Mouse (Mus musculus) heart, embryonic 10.5 days (tissue): ENCODE measurements around the gene Il22ra2. TPM values are rescaled to one million over a fixed set of nuclear protein-coding genes. Genes with fewer than 3 reads are reported as not detected.

Experiments used
- DNase-seq: peaks from one replicate; pipeline ENCODE4 v3.0.0-alpha.2; 2017; ENCODE audit warnings: low spot score
- H3K27ac ChIP-seq: fragments of 300-500 bp; sonication (generic); 2 replicates; pipeline ENCODE4 v1.5.1; 2016; ENCODE audit warnings: mild to moderate bottlenecking
- H3K27me3 ChIP-seq: fragments of 300-500 bp; sonication (generic); 2 replicates; pipeline ENCODE4 v1.6.1; 2016; ENCODE audit warnings: mild to moderate bottlenecking; ENCODE audit not compliant: poor library complexity, insufficient read depth, severe bottlenecking
- H3K36me3 ChIP-seq: fragments of 300-500 bp; sonication (generic); 2 replicates; pipeline ENCODE4 v1.6.1; 2016; ENCODE audit warnings: mild to moderate bottlenecking, moderate library complexity
- H3K4me1 ChIP-seq: fragments of 300-500 bp; sonication (generic); 2 replicates; pipeline ENCODE4 v1.6.1; 2016; ENCODE audit warnings: mild to moderate bottlenecking
- H3K4me3 ChIP-seq: fragments of 300-500 bp; sonication (generic); 2 replicates; pipeline ENCODE4 v1.5.1; 2016; ENCODE audit warnings: mild to moderate bottlenecking, moderate library complexity
- H3K9me3 ChIP-seq: fragments of 300-500 bp; sonication (generic); 2 replicates; pipeline ENCODE4 v1.6.1; 2016; ENCODE audit warnings: mild to moderate bottlenecking, moderate library complexity
- WGBS: fragments of 180-500 bp; shearing (Covaris S2); methylation state at CpG from one replicate; pipeline ENCODE4 v1.1.7; 2016; 5-methylcytosine and 5-hydroxymethylcytosine counted together
- polyA plus RNA-seq: library from polyadenylated mRNA; unstranded; fragments of >200 nt; fragmentation: Nextera tagmentation; extraction: Ambion mirVana; gene quantifications from 2 replicates; pipeline ENCODE4 v1.2.1, GENCODE M21; 2016

Gene Il22ra2
- not detected in 2 replicates for polyA plus RNA-seq

DNA sequence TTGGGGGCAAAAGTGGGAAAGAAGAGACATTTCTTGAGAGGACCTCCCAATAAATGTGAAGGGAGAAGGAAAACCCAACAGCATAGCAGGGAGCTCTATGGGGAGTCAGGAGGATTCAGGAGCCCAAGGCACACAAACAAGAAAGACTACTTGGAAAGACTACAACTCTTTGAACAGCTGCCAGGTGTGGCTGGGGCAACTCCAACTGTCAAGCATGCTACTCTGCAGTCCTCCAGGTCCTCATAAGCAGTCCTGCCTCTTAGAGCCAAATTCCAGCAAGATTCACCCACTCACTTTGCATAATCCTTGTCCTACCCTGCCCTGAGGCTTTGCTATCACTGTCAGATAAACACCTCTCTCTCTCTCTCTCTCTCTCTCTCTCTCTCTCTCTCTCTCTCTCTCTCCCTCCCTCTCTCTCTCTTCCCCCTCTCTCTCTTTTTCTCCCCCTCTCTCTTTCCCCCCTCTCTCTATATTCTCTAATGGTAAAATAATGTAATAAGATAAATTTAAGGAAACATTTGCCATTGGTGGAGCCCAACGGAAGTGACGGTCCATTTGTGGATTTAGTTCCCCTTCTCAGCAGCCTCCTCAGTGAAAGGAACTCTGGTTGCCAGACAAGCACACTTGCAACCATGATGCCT, at the start of gene Il22ra2:
Gene Il22ra2 (plus strand): TSS at position 591 of the 641 bp plus-strand sequence.
- H3K27ac ChIP-seq = no peak within 1 kb of the TSS
- WGBS = 93% methylated on average over 2 of the region's 2 CpGs

DNA sequence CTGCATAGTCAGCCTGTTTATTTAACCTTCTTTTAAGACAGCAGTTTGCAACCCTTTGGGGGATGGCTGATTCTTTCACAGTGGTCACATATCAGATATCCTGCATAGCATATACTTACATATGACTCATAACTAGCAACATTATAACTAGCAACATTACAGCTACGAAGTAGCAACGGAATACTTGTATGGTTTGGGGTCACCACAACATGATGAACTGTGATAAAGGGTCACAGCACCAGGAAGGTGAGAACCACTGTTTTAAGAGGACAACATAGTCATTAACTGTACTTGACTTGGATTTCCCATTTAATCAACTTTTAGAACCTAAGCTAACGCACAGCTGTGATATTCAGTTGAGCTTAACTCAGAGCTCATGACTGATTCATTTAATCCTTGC, 44.2 kb upstream of the Il22ra2 start:
- 87% methylated on average over 3 of the region's 3 CpGs for WGBS
- Histone ChIP-seq H3K27ac (no peak overlapping the region), H3K27me3 (no peaks in the 10 kb centered on the region), H3K4me3 (no peak overlapping the region), H3K4me1 (0 out of 2 replicates have a peak, but pooled peaks cover 3% of the 10 kb centered on the region), H3K9me3 (no peaks in the 10 kb centered on the region), H3K36me3 (no peaks in the 10 kb centered on the region)
- no peak for DNase-seq

More for the DNA sequence above, at the start of gene Il22ra2:
- H3K4me3 ChIP-seq = no peak within 1 kb of the TSS
- DNase-seq = no peak
- no peaks in the 10 kb centered on the region for H3K27me3 ChIP-seq
- no peaks in the 10 kb centered on the region for H3K9me3 ChIP-seq
- H3K4me1 ChIP-seq = no peaks in the 10 kb centered on the region
- no peaks in the 10 kb centered on the region for H3K36me3 ChIP-seq

DNA sequence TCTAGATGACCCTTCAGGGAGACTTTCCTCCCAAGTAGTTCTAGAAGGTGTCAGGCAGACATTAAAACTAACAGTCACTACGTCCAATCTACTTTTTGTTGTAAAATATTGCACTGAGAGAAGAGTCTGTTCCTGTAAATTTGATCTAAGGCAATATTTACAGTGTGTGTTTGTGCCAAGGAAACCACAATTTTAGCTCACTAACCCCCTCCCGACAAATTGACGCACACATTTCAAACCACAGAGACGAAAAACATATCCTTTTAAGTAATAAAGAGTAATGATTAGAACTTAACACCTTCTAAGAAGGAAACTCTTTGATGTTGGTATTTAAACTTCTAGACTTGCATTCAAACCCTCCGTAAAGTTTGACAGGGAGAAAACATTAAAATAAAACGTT, 43.8 kb upstream of the Il22ra2 start:
- 85% methylated on average over 6 of the region's 6 CpGs for WGBS
- no peaks in the 10 kb centered on the region for H3K36me3 ChIP-seq
- no peak overlapping the region for H3K4me3 ChIP-seq
- H3K9me3 ChIP-seq = no peaks in the 10 kb centered on the region
- no peaks in the 10 kb centered on the region for H3K27me3 ChIP-seq
- DNase-seq = no peak
- 0 out of 2 replicates have a peak, but pooled peaks cover 4% of the 10 kb centered on the region for H3K4me1 ChIP-seq
- no peak overlapping the region for H3K27ac ChIP-seq

DNA sequence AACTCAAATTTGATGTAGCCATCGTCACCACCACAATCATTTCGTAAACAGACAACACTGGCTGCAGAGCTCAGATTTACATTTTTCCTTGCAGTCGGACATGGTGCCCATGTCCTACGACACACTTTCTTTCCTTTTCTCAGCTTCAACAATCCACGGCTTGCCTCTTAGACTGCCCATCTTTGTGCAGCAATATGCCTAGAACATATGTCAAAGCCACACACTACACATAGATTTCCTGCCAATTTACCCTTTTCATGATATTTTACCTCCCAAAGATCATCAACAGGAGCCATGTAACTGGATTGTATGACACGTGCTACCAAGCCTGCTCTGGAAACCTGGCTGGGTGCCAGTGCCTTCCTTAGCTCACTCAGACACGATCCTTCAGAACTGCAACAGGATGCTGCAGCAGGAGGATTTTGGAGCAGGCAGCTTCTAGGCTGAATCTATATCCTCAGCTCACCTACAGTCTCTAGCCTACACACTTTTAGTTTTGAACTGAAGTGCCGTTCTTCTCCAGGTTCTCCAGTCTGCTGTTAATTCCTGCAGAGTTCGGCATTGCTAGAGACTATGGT, 43.3 kb upstream of the Il22ra2 start:
- H3K4me1 ChIP-seq = 0 out of 2 replicates have a peak, but pooled peaks cover 6% of the 10 kb centered on the region
- DNase-seq = no peak
- no peak overlapping the region for H3K27ac ChIP-seq
- no peaks in the 10 kb centered on the region for H3K36me3 ChIP-seq
- WGBS = 71% methylated on average over 9 of the region's 9 CpGs
- no peak overlapping the region for H3K4me3 ChIP-seq
- no peaks in the 10 kb centered on the region for H3K27me3 ChIP-seq
- H3K9me3 ChIP-seq = no peaks in the 10 kb centered on the region

DNA sequence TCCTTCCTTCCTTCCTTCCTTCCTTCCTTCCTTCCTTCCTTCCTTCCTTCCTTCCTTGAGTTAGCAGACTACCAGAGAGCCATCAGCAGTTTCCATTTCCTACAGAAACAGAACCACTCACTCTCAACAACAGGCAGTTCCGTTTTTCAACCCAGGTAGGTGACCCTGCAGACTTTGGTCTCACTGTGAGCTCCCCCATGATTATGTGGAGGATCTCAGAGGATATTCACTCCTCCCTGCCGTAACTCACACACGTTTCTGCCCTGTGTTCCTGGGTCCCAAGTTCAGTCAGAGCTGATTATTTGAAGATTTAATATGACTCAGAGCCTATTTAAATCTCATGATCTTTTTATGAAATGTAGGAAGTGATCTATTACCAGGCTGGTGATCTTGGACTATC, 41.1 kb upstream of the Il22ra2 start:
- H3K27me3 ChIP-seq = no peaks in the 10 kb centered on the region
- no peak overlapping the region for H3K4me3 ChIP-seq
- H3K27ac ChIP-seq = no peak overlapping the region
- H3K4me1 ChIP-seq = 0 out of 2 replicates have a peak, but pooled peaks cover 9% of the 10 kb centered on the region
- no peaks in the 10 kb centered on the region for H3K9me3 ChIP-seq
- DNase-seq = no peak
- 60% methylated on average over 3 of the region's 3 CpGs for WGBS
- no peaks in the 10 kb centered on the region for H3K36me3 ChIP-seq

DNA sequence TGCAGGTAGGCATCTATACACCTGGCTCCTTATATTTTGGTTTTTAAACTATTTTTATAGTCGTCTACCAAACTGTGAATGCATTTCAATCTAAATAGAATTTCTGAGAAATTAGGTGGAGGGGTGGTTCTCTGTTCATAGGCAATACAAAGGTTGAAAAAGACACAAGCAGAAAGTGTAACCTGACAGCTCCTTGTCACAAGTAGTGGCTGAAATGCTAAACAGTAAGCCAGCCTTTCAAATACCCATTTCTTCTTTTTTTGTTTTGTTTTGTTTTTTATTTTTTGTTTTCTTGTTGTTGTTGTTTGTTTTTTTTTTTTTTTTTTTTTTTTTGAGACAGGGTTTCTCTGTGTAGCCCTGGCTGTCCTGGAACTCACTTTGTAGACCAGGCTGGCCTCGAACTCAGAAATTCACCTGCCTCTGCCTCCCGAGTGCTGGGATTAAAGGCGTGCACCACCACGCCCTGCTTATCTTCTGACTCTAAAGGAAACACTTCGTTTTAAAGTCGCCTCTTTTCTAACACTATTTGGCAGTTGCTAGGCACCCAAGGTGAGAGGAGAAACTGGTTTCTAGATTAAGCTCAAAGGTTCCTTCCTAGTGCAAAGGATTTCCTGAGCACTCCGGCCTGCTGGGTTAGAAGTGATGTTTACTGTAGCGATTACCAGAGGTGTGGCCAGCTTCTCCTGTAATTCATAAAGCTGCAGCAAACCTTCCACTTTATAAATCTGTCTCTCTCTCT, 39.8 kb upstream of the Il22ra2 start:
- no peak overlapping the region for H3K4me3 ChIP-seq
- no peaks in the 10 kb centered on the region for H3K27me3 ChIP-seq
- H3K9me3 ChIP-seq = no peaks in the 10 kb centered on the region
- 0 out of 2 replicates have a peak, but pooled peaks cover 9% of the 10 kb centered on the region for H3K4me1 ChIP-seq
- H3K27ac ChIP-seq = no peak overlapping the region
- 55% methylated on average over 9 of the region's 9 CpGs for WGBS
- H3K36me3 ChIP-seq = no peaks in the 10 kb centered on the region
- DNase-seq = no peak

DNA sequence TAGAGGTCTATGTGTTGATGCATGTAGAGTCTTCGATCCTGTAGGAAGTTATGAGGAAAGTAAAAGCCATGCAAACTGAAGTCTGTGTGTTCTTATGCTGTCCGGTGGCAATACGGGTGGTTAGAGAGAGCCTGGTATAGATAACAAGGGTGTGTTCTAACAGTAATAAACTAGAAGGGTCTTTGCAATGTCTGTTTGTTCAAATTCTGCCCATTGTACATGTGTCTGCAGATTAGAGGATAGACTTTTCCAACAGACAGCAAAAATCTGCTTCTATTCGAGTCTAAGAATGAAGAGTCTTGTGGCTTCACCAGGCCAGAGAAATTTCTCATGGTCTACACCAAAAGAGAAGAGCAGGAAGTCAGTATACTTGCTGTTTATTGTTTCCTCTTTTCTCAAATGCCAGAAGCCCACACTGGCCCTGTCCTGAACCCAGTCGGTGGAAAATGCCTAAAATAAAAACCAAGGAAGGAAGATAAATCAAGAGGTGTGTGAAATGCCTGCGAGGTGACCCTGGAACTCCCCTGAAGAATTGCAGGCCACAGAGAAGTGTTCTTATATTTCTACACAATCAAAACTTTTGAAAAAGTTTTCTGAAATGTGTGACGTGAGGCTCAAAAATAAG, 38.9 kb upstream of the Il22ra2 start:
- no peaks in the 10 kb centered on the region for H3K36me3 ChIP-seq
- H3K27me3 ChIP-seq = no peaks in the 10 kb centered on the region
- 0 out of 2 replicates have a peak, but pooled peaks cover 9% of the 10 kb centered on the region for H3K4me1 ChIP-seq
- no peaks in the 10 kb centered on the region for H3K9me3 ChIP-seq
- WGBS = 65% methylated on average over 7 of the region's 7 CpGs
- no peak overlapping the region for H3K4me3 ChIP-seq
- DNase-seq = no peak
- H3K27ac ChIP-seq = no peak overlapping the region

DNA sequence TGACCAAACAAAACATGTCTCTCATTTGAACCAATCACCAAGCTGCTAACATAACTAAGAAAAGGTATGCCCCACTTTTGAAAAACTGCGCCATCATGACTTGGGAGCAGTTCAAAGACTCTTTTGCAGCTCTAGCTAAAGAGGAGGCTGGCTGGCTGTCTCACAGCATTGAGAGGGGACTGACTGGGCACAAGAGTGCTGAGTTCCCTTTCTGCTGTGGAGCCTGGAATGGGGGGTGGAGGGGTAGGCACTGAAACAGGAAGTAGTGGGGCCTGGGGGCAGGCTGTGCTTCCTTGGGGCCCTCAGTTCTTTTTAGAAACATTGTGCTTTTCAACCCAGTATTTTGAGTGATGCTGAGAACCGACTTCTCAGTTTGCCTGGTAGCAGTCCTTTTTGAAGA, 37.7 kb upstream of the Il22ra2 start:
- H3K27me3 ChIP-seq = no peaks in the 10 kb centered on the region
- no peak overlapping the region for H3K27ac ChIP-seq
- 79% methylated on average over 2 of the region's 2 CpGs for WGBS
- no peak overlapping the region for H3K4me3 ChIP-seq
- 0 out of 2 replicates have a peak, but pooled peaks cover 5% of the 10 kb centered on the region for H3K4me1 ChIP-seq
- H3K9me3 ChIP-seq = no peaks in the 10 kb centered on the region
- no peaks in the 10 kb centered on the region for H3K36me3 ChIP-seq
- DNase-seq = no peak

DNA sequence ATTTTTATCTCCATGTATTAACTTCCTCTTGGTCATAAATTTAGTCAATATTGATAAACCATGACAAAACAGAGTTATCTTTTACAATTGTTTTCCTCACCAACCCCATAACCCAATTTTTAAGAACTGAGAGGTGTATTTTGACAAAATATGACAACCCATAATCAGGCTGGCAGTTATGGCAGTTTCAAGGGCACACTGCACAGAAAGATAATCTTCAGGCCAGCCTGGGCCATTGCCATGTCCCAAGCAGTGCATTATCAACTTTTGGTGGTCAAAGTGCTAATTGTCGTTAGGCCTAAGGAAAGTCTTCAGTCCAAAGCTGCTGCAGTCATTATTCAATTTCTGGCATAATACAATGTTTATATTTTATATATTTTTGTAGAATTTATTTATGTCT, 37.0 kb upstream of the Il22ra2 start:
- H3K27me3 ChIP-seq = no peaks in the 10 kb centered on the region
- no peaks in the 10 kb centered on the region for H3K9me3 ChIP-seq
- H3K4me1 ChIP-seq = peaks cover 9% of the 10 kb centered on the region; the same call in 1 of the 2 replicates
- no peak overlapping the region for H3K27ac ChIP-seq
- no peak overlapping the region for H3K4me3 ChIP-seq
- 82% methylated on average over 1 of the region's 1 CpGs for WGBS
- no peak for DNase-seq
- no peaks in the 10 kb centered on the region for H3K36me3 ChIP-seq

DNA sequence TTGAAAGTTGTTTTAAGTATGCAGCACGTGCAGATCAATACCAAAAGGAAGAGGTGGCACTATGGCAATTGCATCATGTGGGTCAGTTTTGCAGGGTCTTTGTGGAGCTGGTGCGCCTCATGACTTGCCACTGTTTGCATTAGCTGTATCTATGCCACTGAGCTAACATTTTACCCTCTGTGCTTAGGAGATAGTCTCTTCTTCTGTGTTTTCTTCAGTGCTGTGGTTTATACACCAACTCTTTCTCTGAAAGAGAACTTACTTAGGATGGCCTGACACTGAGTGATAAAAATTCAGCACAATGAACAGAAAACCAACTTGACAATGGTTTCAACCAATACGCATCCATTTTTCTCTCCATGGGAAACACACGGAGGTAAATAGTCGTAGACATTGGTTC, 35.9 kb upstream of the Il22ra2 start:
- Histone ChIP-seq H3K36me3 (no peaks in the 10 kb centered on the region), H3K4me1 (peaks cover 9% of the 10 kb centered on the region; the same call in 1 of the 2 replicates), H3K27me3 (no peaks in the 10 kb centered on the region), H3K9me3 (no peaks in the 10 kb centered on the region), H3K4me3 (no peak overlapping the region), H3K27ac (no peak overlapping the region)
- DNase-seq = no peak
- WGBS = 90% methylated on average over 5 of the region's 5 CpGs

DNA sequence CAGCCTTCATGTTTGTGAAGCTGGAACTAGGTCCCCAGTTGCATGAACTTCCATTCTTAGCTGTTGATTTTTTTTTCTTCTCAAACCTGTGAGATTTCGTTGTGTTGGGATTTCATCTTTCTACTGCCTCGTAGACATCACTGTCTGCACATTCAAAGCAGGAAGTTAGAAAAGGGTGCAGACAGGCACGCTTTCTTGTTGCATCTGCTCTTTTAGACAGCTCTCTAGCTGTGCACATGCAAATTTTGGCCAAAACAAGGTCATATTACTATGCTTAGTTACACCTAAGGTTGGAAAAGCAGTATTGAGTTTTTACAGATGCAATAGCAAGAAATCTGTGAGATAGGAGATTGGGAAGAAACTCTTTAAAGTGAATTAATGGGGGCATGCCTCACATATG, 34.5 kb upstream of the Il22ra2 start:
- H3K27ac ChIP-seq = no peak overlapping the region
- no peaks in the 10 kb centered on the region for H3K9me3 ChIP-seq
- peaks cover 12% of the 10 kb centered on the region; the same call in 1 of the 2 replicates for H3K4me1 ChIP-seq
- H3K4me3 ChIP-seq = no peak overlapping the region
- DNase-seq = no peak
- WGBS = 75% methylated on average over 3 of the region's 3 CpGs
- no peaks in the 10 kb centered on the region for H3K27me3 ChIP-seq
- H3K36me3 ChIP-seq = no peaks in the 10 kb centered on the region

DNA sequence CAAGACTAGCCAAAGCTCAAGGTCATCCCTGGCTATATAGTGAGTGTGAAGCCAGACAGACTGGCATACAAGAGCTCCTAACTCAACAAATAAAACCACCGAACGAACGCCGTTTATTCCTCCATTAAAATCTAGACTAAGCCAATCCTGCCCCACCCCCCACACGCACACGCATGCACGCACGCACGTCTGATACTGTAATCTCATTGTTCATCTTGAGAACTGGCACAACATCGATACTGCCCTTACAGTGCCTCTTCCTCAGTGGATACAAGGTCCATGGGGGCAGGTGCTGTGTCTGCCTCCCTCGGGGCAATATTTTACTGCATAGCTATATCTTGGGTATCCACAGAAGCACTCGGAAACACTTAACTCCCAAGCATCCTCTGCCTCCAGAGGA, 32.2 kb upstream of the Il22ra2 start:
- H3K36me3 ChIP-seq = no peaks in the 10 kb centered on the region
- H3K9me3 ChIP-seq = no peaks in the 10 kb centered on the region
- H3K27me3 ChIP-seq = no peaks in the 10 kb centered on the region
- H3K27ac ChIP-seq = no peak overlapping the region
- no peak overlapping the region for H3K4me3 ChIP-seq
- WGBS = 86% methylated on average over 12 of the region's 12 CpGs
- no peak for DNase-seq
- H3K4me1 ChIP-seq = peaks cover 22% of the 10 kb centered on the region

DNA sequence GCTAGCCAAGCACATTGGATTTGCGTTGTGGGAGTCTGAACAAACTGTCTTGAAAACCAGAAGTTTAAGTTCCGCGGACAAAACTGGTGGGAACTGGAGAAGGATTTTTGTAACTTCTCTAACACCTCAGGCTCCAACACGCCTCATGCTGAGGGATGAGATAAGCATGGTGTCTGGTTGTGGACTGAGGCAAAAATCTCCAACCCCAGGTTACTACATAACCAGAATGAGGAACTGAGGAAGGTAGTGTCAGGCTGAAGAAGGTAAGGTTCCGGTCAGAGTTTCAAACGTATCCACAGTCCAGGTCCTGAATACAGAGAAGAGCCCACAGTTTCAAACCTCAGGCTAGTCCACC, 30.5 kb upstream of the Il22ra2 start:
- 27% methylated on average over 6 of the region's 6 CpGs for WGBS
- Histone ChIP-seq H3K9me3 (no peaks in the 10 kb centered on the region), H3K27ac (peak overlapping the region; percentile 38; the same call in 1 of the 2 replicates)

More for the DNA sequence above, 30.5 kb upstream of the Il22ra2 start:
- Histone ChIP-seq H3K4me1 (peaks cover 22% of the 10 kb centered on the region), H3K4me3 (peak overlapping the region; percentile 80), H3K36me3 (no peaks in the 10 kb centered on the region), H3K27me3 (no peaks in the 10 kb centered on the region)
- no peak for DNase-seq
